Mouse (Mus musculus) lung, embryonic 14.5 days (tissue): ENCODE measurements at regions not wholly inside any gene's neighbourhood (a gene's known extent, or its start where the extent isn't known, plus 50 kb on each side); places are given as distances from the start of the nearest gene placed in this dataset.

Experiments
- ATAC-seq: fragments of 200-750 bp; cut with Nextera tagmentation; 2 replicates; pipeline ENCODE4 v1.8.0; 2017; ENCODE audit warnings: mild to moderate bottlenecking, moderate TSS enrichment, moderate library complexity; ENCODE audit not compliant: insufficient read depth
- DNase-seq: peaks from one replicate; pipeline ENCODE4 v3.0.0-alpha.2; 2015
- H3K27ac ChIP-seq: fragments of 300-500 bp; sonication (generic); 2 replicates; pipeline ENCODE4 v1.5.1; 2014; ENCODE audit warnings: low read depth, mild to moderate bottlenecking, moderate library complexity
- H3K27me3 ChIP-seq: fragments of 300-500 bp; sonication (generic); 2 replicates; pipeline ENCODE4 v1.6.1; 2014; ENCODE audit warnings: low read length, control low read depth; ENCODE audit not compliant: insufficient read depth
- H3K36me3 ChIP-seq: fragments of 300-500 bp; sonication (generic); 2 replicates; pipeline ENCODE4 v1.6.1; 2014; ENCODE audit warnings: control low read depth; ENCODE audit not compliant: insufficient read depth
- H3K4me1 ChIP-seq: fragments of 300-500 bp; sonication (generic); 2 replicates; pipeline ENCODE4 v1.6.1; 2014; ENCODE audit warnings: antibody characterized with exemption, control low read depth; ENCODE audit not compliant: insufficient read depth
- H3K4me2 ChIP-seq: fragments of 300-500 bp; sonication (generic); 2 replicates; pipeline ENCODE4 v1.6.1; 2014; ENCODE audit warnings: mild to moderate bottlenecking
- H3K4me3 ChIP-seq: fragments of 300-500 bp; sonication (generic); 2 replicates; pipeline ENCODE4 v1.5.1; 2014; ENCODE audit warnings: low read depth, low read length
- H3K9ac ChIP-seq: fragments of 300-500 bp; sonication (generic); 2 replicates; pipeline ENCODE4 v1.6.1; 2014
- H3K9me3 ChIP-seq: fragments of 300-500 bp; sonication (generic); 2 replicates; pipeline ENCODE4 v1.6.1; 2016; ENCODE audit warnings: low read depth, low read length, control low read depth
- CTCF ChIP-seq: IDR thresholded peaks from 2 replicates; pipeline ENCODE4 v1.5.1; 2016; ENCODE audit warnings: antibody characterized with exemption, low read depth
- WGBS: fragments of 180-500 bp; shearing (Covaris S2); extraction: QIAGEN DNeasy Blood & Tissue Kit; methylation state at CpG from one replicate; pipeline ENCODE4 v1.1.7; 2014; 5-methylcytosine and 5-hydroxymethylcytosine counted together

- Histone ChIP-seq H3K27ac (no peak overlapping the region), H3K4me3 (no peak overlapping the region), H3K9ac (no peak overlapping the region), H3K4me2 (no peak overlapping the region), H3K4me1 (no peaks in the 10 kb centered on the region), H3K36me3 (no peaks in the 10 kb centered on the region), H3K27me3 (no peaks in the 10 kb centered on the region), H3K9me3 (no peaks in the 10 kb centered on the region)
- no peak for DNase-seq
- no peak for TF ChIP-seq CTCF
- WGBS: 40% methylated on average over 1 of the region's 1 CpGs
- no peak for ATAC-seq
These were observed 196.2 kb downstream of the Kcnrg start for GRCm38 (mm10) chr14:61803421-61803925.

GRCm38 (mm10) chr14:61805433-61805832 lies 198.2 kb downstream of the Kcnrg start:
- H3K36me3 ChIP-seq: no peaks in the 10 kb centered on the region
- 78% methylated on average over 2 of the region's 2 CpGs for WGBS

GRCm38 (mm10) chr14:61808193-61808592 lies 200.9 kb downstream of the Kcnrg start:
- Histone ChIP-seq H3K4me1 (peaks cover 8% of the 10 kb centered on the region; the same call in 1 of the 2 replicates), H3K4me3 (no peak overlapping the region), H3K4me2 (no peak overlapping the region), H3K27me3 (no peaks in the 10 kb centered on the region), H3K9me3 (no peaks in the 10 kb centered on the region), H3K9ac (no peak overlapping the region), H3K36me3 (no peaks in the 10 kb centered on the region), H3K27ac (no peak overlapping the region)
- DNase-seq (no peak), ATAC-seq (no peak)
- no peak for TF ChIP-seq CTCF
- 44% methylated on average over 9 of the region's 9 CpGs for WGBS

More at GRCm38 (mm10) chr14:61805433-61805832, 198.2 kb downstream of the Kcnrg start:
- Histone ChIP-seq H3K9me3 (no peaks in the 10 kb centered on the region), H3K27ac (no peak overlapping the region), H3K4me1 (peaks cover 8% of the 10 kb centered on the region; the same call in 1 of the 2 replicates), H3K4me2 (no peak overlapping the region), H3K4me3 (no peak overlapping the region), H3K27me3 (no peaks in the 10 kb centered on the region), H3K9ac (no peak overlapping the region)
- ATAC-seq: no peak
- no peak for TF ChIP-seq CTCF
- no peak for DNase-seq

GRCm38 (mm10) chr14:61809716-61810437 lies 202.6 kb downstream of the Kcnrg start:
- Histone ChIP-seq H3K4me3 (no peak overlapping the region), H3K9ac (no peak overlapping the region), H3K4me1 (peaks cover 8% of the 10 kb centered on the region; the same call in 1 of the 2 replicates), H3K4me2 (no peak overlapping the region), H3K36me3 (no peaks in the 10 kb centered on the region), H3K27ac (no peak overlapping the region), H3K27me3 (no peaks in the 10 kb centered on the region), H3K9me3 (no peaks in the 10 kb centered on the region)
- peak; percentile 50 for DNase-seq
- WGBS: 50% methylated on average over 10 of the region's 10 CpGs
- no peak for ATAC-seq
- TF ChIP-seq CTCF: no peak

- DNase-seq (no peak), ATAC-seq (no peak)
- Histone ChIP-seq H3K27ac (no peak overlapping the region), H3K9ac (no peak overlapping the region), H3K4me1 (peaks cover 8% of the 10 kb centered on the region; the same call in 1 of the 2 replicates), H3K4me2 (no peak overlapping the region), H3K4me3 (no peak overlapping the region), H3K36me3 (no peaks in the 10 kb centered on the region), H3K9me3 (no peaks in the 10 kb centered on the region), H3K27me3 (no peaks in the 10 kb centered on the region)
- 39% methylated on average over 5 of the region's 5 CpGs for WGBS
- no peak for TF ChIP-seq CTCF
These were observed 203.6 kb downstream of the Kcnrg start for GRCm38 (mm10) chr14:61810836-61811235.

- H3K4me3 ChIP-seq: no peak overlapping the region
- no peaks in the 10 kb centered on the region for H3K9me3 ChIP-seq
- H3K4me1 ChIP-seq: no peaks in the 10 kb centered on the region
- ATAC-seq: no peak
- DNase-seq: peak; percentile 20
- H3K4me2 ChIP-seq: no peak overlapping the region
- WGBS: 31% methylated on average over 11 of the region's 11 CpGs
- no peaks in the 10 kb centered on the region for H3K27me3 ChIP-seq
- H3K36me3 ChIP-seq: no peaks in the 10 kb centered on the region
- H3K27ac ChIP-seq: no peak overlapping the region
- TF ChIP-seq CTCF: no peak
- no peak overlapping the region for H3K9ac ChIP-seq
These were observed 210.5 kb downstream of the Kcnrg start for GRCm38 (mm10) chr14:61817711-61818110.

- no peak overlapping the region for H3K4me3 ChIP-seq
- H3K9ac ChIP-seq: no peak overlapping the region
- no peak overlapping the region for H3K27ac ChIP-seq
- DNase-seq (no peak), ATAC-seq (no peak)
- TF ChIP-seq CTCF: no peak
- WGBS: 83% methylated on average over 2 of the region's 2 CpGs
- H3K27me3 ChIP-seq: no peaks in the 10 kb centered on the region
- no peaks in the 10 kb centered on the region for H3K36me3 ChIP-seq
- H3K9me3 ChIP-seq: no peaks in the 10 kb centered on the region
- H3K4me2 ChIP-seq: no peak overlapping the region
- H3K4me1 ChIP-seq: no peaks in the 10 kb centered on the region
These were observed 211.1 kb downstream of the Kcnrg start for GRCm38 (mm10) chr14:61818365-61818764.
